Mouse (Mus musculus) cerebellum, adult 9-11 months (tissue): ENCODE measurements around the gene Rps23.
"Not testable (repeated sequence)": the region's sequence is repeated elsewhere in the genome, so short reads cannot be mapped to it uniquely, and the experiment has no call there.

Experiments
- DNase-seq: peaks from one replicate; pipeline ENCODE4 v3.0.0; 2022

Gene Rps23

DNA sequence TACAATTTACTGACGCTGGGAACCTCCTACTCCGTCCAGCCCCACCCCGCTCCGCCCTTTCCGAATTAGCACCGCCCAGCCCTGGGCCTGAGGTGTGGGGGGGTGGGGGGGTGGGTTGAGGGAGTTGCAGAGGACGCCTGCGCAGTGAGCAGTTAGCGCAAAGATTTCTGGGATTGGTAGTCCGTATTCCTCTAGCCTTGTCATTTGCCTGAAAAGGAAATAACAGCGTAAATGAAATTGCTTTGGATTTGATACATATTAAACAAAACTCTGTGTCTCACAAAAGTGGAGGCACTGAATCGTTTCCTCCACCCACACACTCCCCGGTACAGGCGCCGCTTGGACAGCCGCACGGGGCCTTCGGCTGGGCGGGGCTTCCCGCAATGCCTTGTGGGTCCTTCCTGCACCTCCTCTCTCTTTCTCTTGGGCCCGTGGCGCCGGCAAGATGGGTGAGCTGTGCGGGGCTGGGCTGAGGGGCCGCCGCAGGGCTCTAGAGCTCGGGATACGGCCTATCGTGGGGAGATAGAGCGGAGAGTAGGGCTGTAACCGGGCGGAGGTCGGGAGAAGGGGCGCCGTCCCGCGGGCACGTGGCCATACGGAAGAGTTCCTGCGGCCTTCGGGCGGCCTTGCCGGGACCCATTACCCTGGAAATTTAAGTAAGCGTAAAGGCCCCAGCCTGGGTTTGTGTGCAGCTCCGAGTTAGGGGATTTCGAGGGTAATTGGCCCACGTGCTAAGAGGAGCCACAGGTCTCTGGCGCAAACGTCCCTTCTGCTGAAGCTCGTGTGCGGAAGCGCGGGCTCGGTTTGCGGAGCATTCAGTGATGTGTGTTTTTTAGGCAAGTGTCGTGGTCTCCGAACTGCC is at the start of gene Rps23:
TSS of gene Rps23 (plus strand) at position 208 of the 862 bp plus-strand sequence.
- DNase-seq = peak; percentile 92

DNA sequence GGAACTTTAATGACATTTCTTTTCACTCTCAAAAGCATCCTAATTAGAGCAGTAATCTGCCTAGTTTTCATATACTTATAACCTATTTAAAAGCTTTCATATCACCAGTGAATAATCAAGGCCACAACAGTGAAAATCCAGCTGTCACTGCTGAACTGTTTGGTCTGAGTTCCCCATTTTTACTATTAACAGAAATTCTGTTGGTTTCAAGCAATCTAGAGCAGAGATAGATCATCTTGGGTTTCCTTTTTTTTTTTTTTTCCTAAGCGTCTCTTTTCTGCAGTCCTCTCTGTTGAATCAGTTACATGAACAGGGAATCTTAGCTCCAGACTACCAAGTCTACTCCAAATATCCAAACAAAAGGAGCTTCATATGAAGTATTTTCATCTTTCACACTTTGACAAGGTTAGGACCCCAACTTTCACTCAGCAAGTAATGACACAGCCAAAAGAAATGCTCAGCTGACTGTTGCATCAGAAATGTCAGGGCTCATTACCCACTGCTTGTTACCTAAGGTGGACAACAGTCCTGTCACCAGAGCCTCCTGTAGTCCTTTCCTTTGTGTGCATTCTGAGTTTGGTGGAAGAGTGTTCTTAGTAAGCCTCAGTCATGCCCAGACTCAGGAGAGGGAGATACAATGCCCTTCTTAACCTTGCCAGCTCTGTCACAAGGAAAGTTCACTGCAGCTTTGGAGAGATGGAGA is 40.9 kb upstream of the Rps23 start:
- DNase-seq = no peak

DNA sequence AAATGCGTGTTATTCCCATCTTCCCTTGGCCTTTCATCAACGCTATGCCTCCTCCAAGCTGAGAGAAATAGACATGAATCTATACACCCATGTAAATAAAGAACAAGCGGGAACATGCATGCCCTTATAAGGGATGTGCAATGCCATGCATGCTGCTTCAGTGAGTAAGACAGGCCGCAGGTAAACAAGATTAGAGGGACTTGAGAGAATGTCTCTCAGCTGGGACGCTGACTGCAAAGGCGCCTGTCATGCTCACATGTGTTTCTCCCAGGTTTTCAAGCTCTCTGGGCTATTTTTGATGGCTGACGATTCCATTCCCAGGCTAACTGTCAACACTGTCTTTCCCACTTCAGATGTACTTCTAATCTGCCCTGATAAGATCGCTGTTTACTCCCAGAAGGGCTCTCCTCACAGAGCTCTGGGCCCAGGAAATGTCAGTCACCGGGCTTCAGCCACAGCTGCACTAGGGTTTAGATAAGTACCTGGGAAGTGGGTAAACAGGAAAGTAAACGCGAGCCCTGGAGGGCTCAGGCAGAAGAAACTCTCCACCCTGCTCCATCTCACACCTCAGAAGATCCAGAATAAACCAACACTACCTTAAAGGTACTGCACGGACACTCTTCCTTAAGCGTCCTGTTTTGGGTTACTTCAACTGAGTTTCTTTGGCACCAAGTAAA is 36.8 kb upstream of the Rps23 start:
- DNase-seq = no peak

DNA sequence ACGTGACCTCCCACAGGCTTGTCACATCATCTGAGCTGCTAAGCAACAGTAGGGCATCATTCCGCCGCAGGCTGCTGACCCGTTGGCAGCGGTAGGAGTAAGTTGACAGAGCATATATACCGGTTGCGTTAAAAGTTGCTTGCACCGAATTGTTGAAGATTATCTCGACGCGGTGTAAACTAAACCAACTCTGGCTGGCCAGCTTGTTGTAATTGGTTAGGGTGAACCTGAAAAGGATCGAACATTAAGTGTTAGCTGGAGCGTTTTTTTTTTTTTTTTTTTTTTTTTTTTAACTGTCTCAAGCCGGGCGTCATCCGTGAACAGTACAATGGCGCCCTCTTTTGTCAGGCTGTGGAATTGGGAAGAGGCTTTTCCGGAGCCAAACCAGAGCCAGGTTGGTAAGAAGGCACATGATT is 36.2 kb upstream of the Rps23 start:
- peak; percentile 35 for DNase-seq

DNA sequence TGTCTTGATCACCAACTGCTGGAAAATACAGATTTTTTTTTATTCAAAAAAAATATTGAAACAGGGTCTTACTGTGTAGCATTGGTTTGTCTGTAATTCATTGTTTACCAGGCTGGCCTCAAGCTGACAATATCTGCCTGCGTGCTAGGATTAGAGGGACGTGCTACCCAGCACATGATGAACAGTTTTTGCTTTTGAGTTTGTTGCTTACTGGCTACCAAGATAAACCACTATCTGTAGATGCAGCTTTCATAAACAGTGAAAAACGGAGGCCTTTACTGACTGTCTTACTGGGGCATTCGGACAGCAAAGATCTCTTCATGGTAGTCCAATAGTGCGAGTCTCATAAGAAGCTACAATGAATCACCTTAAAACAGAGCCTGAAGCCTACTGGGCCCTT is 32.6 kb upstream of the Rps23 start:
- no peak for DNase-seq

DNA sequence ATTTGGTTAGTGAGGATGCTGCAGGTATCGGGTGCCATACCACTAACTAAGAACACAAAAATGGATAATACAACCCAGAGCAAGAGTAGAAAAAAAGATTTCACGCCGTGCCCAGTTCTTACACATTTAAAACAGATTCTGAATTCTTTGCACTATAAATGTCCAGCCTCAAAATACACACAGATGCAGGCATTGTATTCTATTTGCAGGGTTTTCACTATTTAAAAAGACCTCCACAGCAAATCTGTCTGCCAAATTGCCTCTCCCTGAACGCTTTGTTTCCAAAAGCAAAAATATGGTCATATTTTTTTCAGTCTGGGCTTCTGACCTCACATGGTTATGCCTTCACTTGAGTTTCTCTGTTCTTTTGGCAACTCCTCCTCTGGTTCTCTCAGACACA is 27.9 kb upstream of the Rps23 start:
- no peak for DNase-seq

DNA sequence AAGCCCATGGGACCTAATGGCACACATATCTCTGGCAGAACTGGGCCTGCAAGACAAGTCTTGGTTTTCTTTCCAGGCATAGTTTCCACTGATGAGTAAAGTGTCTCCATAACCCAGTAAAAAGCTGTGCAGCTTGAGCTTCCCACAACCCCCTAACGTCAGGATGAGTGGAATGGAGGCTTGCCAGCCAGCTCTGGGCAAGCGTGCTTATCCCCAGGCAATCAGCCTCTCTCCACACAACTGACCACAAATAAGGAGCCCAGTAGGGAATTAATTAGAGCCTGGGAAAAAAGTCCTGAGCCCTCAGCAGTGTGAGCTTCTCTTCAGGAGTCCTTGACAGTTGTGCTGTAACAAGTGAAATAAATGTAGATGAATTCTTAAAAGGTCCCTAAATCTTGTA is 26.7 kb upstream of the Rps23 start:
- peak; percentile 18 for DNase-seq

DNA sequence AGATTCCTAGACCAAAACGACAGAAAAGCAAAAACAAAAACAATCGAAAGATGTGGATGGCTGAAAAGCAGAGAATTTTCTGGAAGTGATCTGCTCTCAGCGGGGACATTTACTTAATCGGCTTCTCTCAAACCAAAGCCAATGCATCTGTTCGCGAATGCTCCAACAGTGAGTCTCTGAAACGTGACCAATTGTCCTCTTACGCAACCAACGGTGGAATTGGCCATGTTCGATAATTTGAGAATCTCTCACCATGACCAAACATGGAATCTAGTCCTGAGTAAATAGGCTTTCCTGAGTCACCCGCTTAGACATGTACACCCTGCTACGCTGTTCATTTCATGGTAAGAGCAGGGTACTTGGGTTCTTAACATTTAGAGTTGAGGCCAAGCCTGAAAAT is 25.9 kb upstream of the Rps23 start:
- DNase-seq = no peak

DNA sequence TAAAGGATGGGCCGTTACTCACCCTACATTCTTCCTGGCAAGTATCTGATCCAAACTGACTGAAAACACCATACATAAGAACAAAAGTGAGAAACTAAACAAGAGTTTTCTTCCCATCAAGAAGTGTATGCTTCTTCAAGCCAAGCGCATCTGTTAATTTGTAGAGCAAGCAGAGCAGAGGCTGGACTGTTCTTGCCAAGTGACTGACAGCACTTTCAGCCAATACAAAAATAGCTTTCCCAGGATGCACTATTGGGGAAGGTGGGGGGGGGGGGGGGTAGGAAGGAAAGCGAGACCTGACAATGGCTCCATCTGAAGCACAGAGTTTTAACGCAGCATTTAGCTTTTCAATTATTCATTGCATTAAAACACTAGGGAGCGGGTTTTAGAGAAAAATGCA is 17.6 kb upstream of the Rps23 start, which contains the start of gene Atp6ap1l:
TSS of gene Atp6ap1l (minus strand) at position 180 of the 400 bp plus-strand sequence.
- DNase-seq = no peak

DNA sequence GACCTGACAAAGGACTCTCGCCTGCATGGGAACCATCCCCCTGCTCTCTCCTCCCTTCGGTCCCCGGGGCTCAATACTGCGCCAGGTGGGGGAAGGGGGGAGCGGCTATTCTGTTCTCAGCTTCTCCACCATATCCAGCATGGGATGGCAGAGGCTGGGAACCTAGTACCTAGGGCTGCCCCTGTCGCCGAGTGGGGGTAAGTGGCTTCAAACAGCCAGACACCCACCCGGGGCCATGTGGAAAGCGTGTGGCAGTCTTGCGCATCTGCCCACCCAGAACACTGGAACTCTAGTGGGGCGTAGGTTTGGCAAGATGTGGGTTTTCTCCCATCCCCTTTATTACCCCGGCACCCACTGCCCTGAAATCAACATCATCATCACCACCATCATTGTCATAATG is 15.4 kb upstream of the Rps23 start:
- DNase-seq = no peak

DNA sequence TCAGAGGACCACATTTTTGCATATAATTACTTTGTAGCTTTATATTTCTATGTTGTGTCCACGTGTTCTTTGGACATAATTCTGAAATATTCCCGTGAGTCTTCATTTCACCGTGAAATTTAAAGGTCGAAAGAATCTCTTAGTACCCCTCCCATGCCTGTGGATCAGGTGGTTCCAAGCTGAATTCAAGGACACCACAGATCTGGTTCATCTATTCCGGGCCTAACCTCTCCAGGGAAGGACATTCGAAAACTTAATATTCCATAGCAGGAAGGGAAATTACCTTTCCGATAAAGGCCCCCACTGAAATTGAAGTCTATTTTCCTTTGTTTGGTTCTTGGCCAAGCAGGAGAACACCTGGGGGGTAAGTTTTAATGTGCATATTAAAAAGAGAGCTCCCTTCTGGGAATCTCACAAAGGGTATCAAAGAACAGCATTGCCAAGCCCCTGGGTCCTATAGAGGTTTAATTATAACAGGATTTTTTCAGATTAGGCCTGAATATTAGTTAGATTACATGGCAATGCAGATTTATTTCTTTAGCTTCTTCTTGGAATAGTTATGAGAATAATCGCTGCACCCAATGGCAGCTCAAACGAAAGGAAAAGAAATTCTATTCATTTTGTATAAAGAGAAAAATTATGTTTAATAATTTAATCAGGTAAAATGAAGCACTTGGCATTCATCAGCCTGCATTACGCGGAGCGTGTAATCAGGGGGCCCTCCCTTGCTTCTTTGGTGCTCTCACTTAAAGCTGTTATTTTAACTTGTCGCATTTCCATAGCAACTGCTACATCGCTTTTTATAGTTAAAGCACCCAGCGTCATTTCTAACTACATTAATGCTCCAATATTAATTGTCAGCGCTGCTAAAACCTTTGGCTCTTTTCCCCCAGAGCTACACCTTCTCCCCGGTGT is 9.7 kb upstream of the Rps23 start:
- no peak for DNase-seq

DNA sequence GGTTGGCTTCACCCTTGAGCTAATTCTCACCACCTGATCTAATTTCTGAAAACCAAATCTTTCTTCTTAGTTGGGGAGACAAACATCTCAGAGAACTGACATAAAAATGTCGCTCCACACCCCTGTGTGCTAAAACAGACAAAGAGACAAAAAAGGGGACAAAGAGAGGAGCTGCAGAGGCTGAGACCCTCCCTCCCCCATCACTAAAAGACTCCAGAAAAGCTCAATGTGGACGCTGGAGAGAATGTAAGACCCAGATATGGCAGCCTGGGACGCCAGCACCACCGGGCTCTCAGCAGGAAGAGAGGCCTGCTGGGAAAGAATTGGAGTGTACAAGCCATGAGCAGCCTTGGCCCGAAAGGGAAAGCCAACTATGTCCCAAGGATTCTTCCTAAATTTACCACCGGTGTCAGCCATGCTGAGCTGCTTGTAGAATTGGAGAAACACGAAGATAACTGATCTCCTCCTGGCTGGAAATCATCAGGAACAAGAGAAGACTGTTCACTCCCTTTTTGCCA is 9.0 kb upstream of the Rps23 start:
- DNase-seq = no peak

DNA sequence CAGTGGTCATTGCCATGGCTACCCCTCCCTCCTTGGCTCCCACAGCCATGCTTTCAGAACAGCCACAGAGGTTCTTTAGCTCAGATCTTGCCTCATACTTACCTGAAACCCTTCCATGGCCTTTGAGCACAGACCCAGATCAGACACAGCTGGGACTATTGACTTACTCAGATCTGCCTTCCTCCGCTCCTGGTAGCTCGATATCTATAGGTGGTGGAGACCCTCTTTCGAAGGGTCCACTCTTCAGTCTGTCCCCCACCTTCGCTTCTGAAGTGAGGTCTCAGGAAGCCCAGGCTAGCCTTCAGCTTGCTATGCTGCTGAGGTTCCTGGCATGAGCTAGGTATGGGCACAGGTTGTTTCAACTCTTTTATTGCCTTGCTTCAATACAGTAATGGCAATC is 8.0 kb upstream of the Rps23 start:
- no peak for DNase-seq

DNA sequence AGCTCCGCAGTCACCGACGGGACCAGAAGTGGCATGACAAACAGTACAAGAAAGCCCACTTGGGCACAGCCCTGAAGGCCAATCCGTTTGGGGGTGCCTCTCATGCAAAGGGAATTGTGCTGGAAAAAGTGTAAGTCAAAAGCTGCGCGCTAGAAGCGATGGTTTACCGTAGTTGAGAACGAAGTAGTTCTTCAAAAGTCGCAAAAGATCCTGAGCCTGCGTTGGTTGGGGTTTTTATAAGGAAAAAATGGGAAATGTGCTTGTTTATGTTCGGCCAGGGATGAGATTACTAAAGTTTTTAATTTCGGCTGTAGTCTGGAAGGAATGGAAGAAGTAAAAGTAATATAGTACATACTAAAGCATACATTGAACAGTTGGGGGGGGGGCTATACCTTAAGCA is 859 bp downstream of the Rps23 start:
- not testable (repeated sequence) for DNase-seq

DNA sequence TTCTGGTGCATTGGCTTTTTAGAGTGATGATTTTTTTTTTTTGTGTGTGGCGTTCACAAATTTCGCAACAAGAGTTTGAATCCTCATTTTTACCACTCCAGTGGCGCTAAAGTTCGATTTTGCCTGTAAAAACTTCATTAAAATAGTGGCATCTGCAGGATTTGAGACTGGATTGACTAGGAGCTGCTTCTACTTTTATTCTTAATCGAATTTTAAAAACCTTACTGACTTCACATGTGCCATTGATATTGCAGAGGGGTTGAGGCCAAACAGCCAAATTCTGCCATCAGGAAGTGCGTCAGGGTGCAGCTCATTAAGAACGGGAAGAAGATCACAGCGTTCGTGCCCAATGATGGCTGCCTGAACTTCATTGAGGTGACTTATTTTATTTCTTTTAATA is 1.3 kb downstream of the Rps23 start:
- no peak for DNase-seq

DNA sequence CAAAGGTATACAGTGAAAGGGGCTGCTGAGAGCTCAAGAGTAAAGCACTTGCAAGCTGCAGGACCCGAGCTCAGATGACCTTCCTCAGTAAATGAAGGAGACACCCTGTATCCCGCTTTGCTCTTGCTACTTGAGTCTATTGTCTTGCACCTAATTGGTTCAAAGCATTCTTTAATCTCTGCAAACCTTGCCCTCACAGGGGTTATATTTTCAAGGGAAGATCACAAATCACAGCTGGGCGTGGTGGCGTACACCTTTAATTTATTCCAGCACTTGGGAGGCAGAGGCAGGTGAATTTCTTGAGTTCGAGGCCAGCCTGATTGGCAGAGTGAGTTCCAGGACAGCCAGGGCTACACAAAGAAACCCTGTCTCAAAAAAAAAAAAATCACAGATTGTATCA is 2.4 kb downstream of the Rps23 start:
- no peak for DNase-seq

DNA sequence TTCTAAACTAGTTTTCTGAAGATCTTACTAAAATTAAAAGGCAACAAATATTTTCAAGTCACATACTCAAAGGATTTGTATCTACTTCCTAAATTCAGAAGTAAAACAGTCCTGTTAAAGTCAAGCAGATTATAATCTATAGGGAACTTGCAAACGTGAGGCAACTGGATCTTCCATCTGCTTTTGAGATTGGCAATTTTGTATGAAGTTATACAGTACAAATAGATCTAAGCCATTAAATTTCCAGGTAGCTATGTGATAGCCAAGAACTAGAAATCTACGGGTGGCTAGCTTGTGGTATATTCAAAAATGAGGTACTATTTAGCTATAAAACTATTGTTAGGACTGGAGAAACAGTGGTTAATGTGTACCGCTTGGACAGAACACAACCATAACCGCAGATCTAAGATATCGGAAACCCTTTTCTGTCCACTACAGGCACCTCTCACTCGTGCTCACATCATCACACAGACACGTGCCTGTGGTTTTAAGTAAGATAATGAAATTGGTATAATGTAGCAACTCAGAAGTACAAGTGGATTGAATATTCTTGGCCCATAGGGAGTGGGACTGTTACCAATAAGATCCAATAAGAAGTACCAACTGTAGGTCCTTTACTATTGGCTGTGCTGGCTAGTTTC is 3.5 kb downstream of the Rps23 start:
- DNase-seq = no peak

DNA sequence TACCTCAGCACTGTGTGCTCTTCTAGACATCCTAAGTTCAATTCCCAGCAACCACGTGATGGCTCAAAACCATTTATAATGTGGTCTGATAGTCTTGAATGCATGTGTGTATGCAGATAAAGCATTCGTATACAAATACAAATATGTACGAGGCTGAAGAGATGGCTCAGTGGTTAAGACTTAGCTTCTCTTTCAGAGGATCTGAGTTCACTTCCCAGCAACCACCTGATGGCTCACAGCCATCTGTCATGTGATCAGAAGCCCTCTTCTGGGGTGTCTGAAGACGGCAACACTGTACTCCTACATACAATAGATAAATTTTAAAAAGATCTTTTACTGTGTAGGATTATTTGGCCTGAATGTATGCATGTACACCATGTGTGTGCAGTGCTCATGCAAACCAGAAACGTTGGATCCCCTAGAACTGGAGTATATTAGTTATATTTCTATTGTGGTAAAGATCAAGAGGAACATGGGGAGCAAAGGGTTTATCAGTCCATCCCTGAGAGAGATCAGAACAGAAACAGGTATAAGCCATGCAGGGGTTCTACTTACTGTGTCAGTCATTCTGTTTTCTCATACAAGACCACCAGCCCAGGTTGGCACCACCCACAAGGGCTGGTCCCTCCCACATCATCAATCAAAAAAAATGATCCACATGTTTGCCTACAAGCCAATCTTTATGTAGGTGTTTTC is 4.3 kb downstream of the Rps23 start:
- DNase-seq = no peak

DNA sequence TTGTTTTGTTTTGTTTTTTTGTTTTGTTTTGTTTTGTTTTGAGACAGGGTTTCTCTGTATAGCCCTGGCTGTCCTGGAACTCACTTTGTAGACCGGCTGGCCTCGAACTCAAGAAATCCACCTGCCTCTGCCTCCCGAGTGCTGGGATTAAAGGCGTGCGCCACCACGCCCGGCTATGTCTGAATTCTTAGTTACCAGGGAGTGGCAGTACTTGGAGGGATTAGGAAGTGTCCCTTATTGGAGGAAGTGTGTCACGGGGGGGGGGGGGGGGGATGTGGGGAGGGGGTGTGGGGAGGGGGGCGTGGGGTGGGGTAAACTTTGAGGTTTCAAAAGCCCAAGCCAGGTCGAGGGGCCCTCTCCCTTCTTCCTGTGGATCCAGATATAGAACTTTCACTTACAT is 5.5 kb downstream of the Rps23 start:
- DNase-seq = not testable (repeated sequence)

DNA sequence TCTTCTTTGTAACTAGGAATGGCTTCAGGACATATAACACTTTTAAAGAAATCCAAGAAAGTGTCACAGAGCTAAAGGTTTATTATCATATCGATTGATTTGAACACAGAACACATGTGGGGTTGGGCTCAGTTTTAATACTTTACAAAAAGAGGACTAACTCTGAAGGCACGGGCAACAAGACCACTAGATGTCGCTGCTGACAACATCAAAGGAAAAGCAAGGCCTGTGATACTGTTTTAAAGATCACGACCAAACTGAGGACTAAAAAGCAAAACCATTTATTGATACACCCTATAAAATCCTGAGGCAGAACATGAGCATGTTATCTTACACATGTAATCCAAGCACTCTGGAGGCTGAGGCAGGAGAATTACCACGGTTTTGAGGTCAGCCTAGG is 7.1 kb downstream of the Rps23 start:
- peak; percentile 50 for DNase-seq

DNA sequence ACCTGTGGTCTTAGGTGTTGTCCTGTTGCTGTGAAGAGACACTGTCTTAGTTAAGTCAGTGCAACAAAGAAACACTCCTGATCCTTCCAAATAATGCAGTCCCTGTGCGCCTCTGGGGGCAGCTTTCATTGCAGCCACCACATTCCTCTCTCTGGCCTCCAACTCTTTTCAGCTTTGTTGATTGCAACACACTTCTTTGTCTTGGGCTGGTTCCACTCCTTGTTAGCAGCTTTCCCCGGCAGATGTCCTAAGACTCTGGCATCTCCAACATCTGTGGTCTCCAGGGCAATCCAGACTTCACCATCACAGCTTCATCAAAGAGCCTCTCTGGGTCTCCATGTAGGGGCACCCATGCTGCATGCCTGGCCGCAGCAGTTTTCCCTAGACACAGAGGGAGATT is 10.5 kb downstream of the Rps23 start:
- no peak for DNase-seq
